9 mouse cellular contexts compared by ENCODE assay signal in the genomic region with DNA sequence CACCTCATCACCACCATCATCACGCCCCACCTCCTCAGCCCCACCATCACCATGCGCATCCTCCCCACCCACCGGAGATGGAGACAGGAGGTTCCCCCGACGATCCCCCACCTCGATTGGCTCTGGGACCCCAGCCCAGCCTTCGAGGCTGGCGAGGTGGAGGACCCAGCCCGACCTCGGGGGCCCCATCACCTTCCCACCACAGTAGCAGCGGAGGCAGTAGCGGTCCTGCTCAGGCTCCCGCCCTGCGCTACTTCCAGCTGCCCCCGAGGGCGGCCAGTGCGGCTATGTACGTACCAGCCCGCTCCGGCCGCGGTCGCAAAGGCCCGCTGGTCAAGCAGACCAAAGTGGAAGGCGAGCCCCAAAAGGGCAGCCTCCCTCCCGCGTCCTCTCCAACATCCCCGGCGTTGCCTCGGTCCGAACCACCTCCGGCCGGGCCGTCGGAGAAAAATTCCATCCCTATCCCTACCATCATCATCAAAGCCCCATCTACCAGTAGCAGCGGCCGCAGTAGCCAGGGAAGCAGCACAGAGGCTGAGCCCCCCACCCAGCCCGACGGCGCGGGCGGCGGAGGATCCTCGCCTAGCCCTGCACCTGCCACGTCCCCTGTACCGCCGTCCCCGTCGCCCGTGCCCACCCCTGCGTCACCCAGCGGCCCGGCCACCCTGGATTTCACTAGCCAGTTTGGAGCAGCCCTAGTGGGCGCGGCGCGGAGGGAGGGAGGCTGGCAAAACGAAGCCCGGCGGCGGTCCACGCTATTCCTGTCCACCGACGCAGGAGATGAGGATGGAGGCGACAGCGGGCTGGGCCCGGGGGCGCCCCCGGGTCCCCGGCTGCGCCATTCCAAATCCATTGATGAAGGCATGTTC. TPM values are rescaled to one million over a fixed set of nuclear protein-coding genes. Genes with fewer than 3 reads are reported as not detected.
DNase-seq lines count a peak whose midpoint lies in the region; ATAC-seq and TF ChIP-seq lines count a peak whose summit lies in the region.
"Had no signal": no experiment of that assay in that cellular context is flagged by ENCODE, and none has a peak within 500 bp of the region (broad histone marks: within the 10 kb centered on the region; RNA-seq: fewer than 3 reads in every experiment).

No protein-coding gene starts in this region.

- no peak overlapping the region for H3K9ac ChIP-seq in heart, embryonic 13.5 days
- 0 out of 2 replicates have a peak overlapping the region, but pooled peaks have one; percentile 4 for H3K9ac ChIP-seq in stomach, embryonic 14.5 days (replicated peaks; ENCODE audit: low read depth, low read length)
- no peak overlapping the region for H3K9ac ChIP-seq in stomach, postnatal 0 days (ENCODE audit: low read length)

- 4% methylated on average over 71 of the region's 71 CpGs for WGBS in heart, embryonic 13.5 days
- 3% methylated on average over 69 of the region's 71 CpGs for WGBS in stomach, embryonic 14.5 days
- 7% methylated on average over 67 of the region's 71 CpGs for WGBS in stomach, postnatal 0 days
- WGBS in limb, embryonic 10.5 days = 4% methylated on average over 71 of the region's 71 CpGs

- TF ChIP-seq CTCF in stomach, postnatal 0 days (IDR thresholded peaks at IDR 0.05; ENCODE audit: low read depth) = no peak

- H3K9me3 ChIP-seq in heart, embryonic 13.5 days = no peaks in the 10 kb centered on the region
- no peaks in the 10 kb centered on the region for H3K9me3 ChIP-seq in stomach, embryonic 14.5 days (ENCODE audit: control insufficient read depth, low read depth, low read length)
- H3K9me3 ChIP-seq in stomach, postnatal 0 days (ENCODE audit: control insufficient read depth, low read length) = no peaks in the 10 kb centered on the region
- no peaks in the 10 kb centered on the region for H3K9me3 ChIP-seq in limb, embryonic 10.5 days (replicated peaks)

- peak overlapping the region; percentile 32 for H3K4me3 ChIP-seq in heart, embryonic 13.5 days
- 0 out of 2 replicates have a peak overlapping the region, but pooled peaks have one; percentile 12 for H3K4me3 ChIP-seq in stomach, embryonic 14.5 days (ENCODE audit: low read depth, low read length)
- H3K4me3 ChIP-seq in stomach, postnatal 0 days (ENCODE audit: low read depth, low read length) = no peak overlapping the region
- peak overlapping the region; percentile 34; the same call in 1 of the 2 replicates for H3K4me3 ChIP-seq in limb, embryonic 10.5 days
- H3K4me3 ChIP-seq: erythroblast, embryonic 14.5 days had no signal

- TF ChIP-seq EP300 in stomach, postnatal 0 days (optimal IDR thresholded peaks at IDR 0.05) = no peak

- H3K27ac ChIP-seq in heart, embryonic 13.5 days (replicated peaks) = no peak overlapping the region
- H3K27ac ChIP-seq in stomach, embryonic 14.5 days (ENCODE audit: low read length) = no peak overlapping the region
- no peak overlapping the region for H3K27ac ChIP-seq in stomach, postnatal 0 days (replicated peaks)
- H3K27ac ChIP-seq in limb, embryonic 10.5 days = no peak overlapping the region

- H3K4me2 ChIP-seq in heart, embryonic 13.5 days = peak overlapping the region; percentile 53
- 0 out of 2 replicates have a peak overlapping the region, but pooled peaks have one; percentile 5 for H3K4me2 ChIP-seq in stomach, embryonic 14.5 days (replicated peaks; ENCODE audit: low read depth, low read length)
- H3K4me2 ChIP-seq in stomach, postnatal 0 days (replicated peaks; ENCODE audit: low read depth) = no peak overlapping the region

- no peak for DNase-seq in heart, adult 8-10 months (ENCODE audit: low spot score)
- no peak for DNase-seq in stomach, postnatal 0 days (ENCODE audit: low spot score)
- peak; percentile 44 for DNase-seq in limb, embryonic 10.5 days (ENCODE audit: low spot score)
- no peak for DNase-seq in embryo, embryonic 11 days
- no peak for DNase-seq in ovary, adult 18-20 months (ENCODE audit: low spot score)
- no peak for DNase-seq in adrenal gland, postnatal 4 days (ENCODE audit: low spot score in 2 of 2)

- peaks cover 100% of the 10 kb centered on the region for H3K27me3 ChIP-seq in heart, embryonic 13.5 days (replicated peaks)
- peaks cover 46% of the 10 kb centered on the region for H3K27me3 ChIP-seq in stomach, embryonic 14.5 days (ENCODE audit: control insufficient read depth, insufficient read depth, low read length)
- peaks cover 30% of the 10 kb centered on the region for H3K27me3 ChIP-seq in stomach, postnatal 0 days (ENCODE audit: control insufficient read depth, insufficient read depth, low read length)
- peaks cover 100% of the 10 kb centered on the region for H3K27me3 ChIP-seq in limb, embryonic 10.5 days (ENCODE audit: low read depth, poor library complexity, severe bottlenecking)

- H3K36me3 ChIP-seq in heart, embryonic 13.5 days = no peaks in the 10 kb centered on the region
- H3K36me3 ChIP-seq in stomach, embryonic 14.5 days (ENCODE audit: control insufficient read depth, insufficient read depth, low read length) = no peaks in the 10 kb centered on the region
- H3K36me3 ChIP-seq in stomach, postnatal 0 days (ENCODE audit: control insufficient read depth, insufficient read depth, low read length) = no peaks in the 10 kb centered on the region
- no peaks in the 10 kb centered on the region for H3K36me3 ChIP-seq in limb, embryonic 10.5 days

- no peak; the same call in 1 of the 2 replicates for ATAC-seq in heart, embryonic 13.5 days (ENCODE audit: extremely low read depth, insufficient number of reproducible peaks, low FRiP score, low TSS enrichment)
- no peak for ATAC-seq in stomach, embryonic 14.5 days (ENCODE audit: insufficient number of reproducible peaks, insufficient read depth, low FRiP score, low read depth)
- ATAC-seq in stomach, postnatal 0 days (ENCODE audit: low FRiP score, low TSS enrichment) = no peak

- H3K4me1 ChIP-seq in heart, embryonic 13.5 days = peaks cover 38% of the 10 kb centered on the region
- peaks cover 24% of the 10 kb centered on the region; the same call in 1 of the 2 replicates for H3K4me1 ChIP-seq in stomach, embryonic 14.5 days (ENCODE audit: control insufficient read depth, insufficient read depth, low read length)
- no peaks in the 10 kb centered on the region for H3K4me1 ChIP-seq in stomach, postnatal 0 days (replicated peaks; ENCODE audit: control insufficient read depth, insufficient read depth)
- peaks cover 46% of the 10 kb centered on the region for H3K4me1 ChIP-seq in limb, embryonic 10.5 days

RNA-seq across cellular contexts. Expression of a gene that starts 31.8 kb away (rescaled TPM):
- polyA plus RNA-seq in heart, embryonic 13.5 days (2015; fragmentation: Nextera tagmentation; extraction: Ambion mirVana) = 0.53 and 0.62 TPM in 2 replicates
- total RNA-seq in heart, adult 8-10 months (2022) = 1 to 10 TPM; 2.4 to 3.7 (median 3.1) TPM
- polyA plus RNA-seq in stomach, embryonic 14.5 days (2014; fragmentation: Nextera tagmentation; extraction: Ambion mirVana) = 1.6 and 2.0 TPM in 2 replicates
- 1.2 and 1.4 TPM in 2 replicates for polyA plus RNA-seq in stomach, postnatal 0 days (2015; fragmentation: Nextera tagmentation; extraction: Ambion mirVana)
- 1.1 and 1.9 TPM in 2 replicates for polyA plus RNA-seq in limb, embryonic 10.5 days (2016; fragmentation: Nextera tagmentation; extraction: Ambion mirVana)
- total RNA-seq in adrenal gland, postnatal 4 days (2021) = 1 to 10 TPM; 3.6 to 4.4 TPM
- polyA plus RNA-seq: erythroblast, embryonic 14.5 days had no signal

RNA-seq across cellular contexts. Expression of a gene that starts 33.5 kb away (rescaled TPM):
- 0.35 and 0.45 TPM in 2 replicates for polyA plus RNA-seq in heart, embryonic 13.5 days (2015; fragmentation: Nextera tagmentation; extraction: Ambion mirVana)
- under 1 TPM in 1 of 4 experiments, not detected in 3; 0.46 TPM for total RNA-seq in heart, adult 8-10 months (2022)
- polyA plus RNA-seq in stomach, embryonic 14.5 days (2014; fragmentation: Nextera tagmentation; extraction: Ambion mirVana) = 1.2 and 1.3 TPM in 2 replicates
- polyA plus RNA-seq in stomach, postnatal 0 days (2015; fragmentation: Nextera tagmentation; extraction: Ambion mirVana) = 0.68 and 0.75 TPM in 2 replicates
- 0.50 and 0.68 TPM in 2 replicates for polyA plus RNA-seq in limb, embryonic 10.5 days (2016; fragmentation: Nextera tagmentation; extraction: Ambion mirVana)
- 1 to 10 TPM; 1.0 to 2.0 TPM for total RNA-seq in adrenal gland, postnatal 4 days (2021)

RNA-seq across cellular contexts. Expression of a gene that starts 42.1 kb away (rescaled TPM):
- polyA plus RNA-seq in heart, embryonic 13.5 days (2015; fragmentation: Nextera tagmentation; extraction: Ambion mirVana) = 0.62 and 0.80 TPM in 2 replicates
- 1 to 10 TPM; 1.8 to 4.7 (median 3.3) TPM for total RNA-seq in heart, adult 8-10 months (2022)
- polyA plus RNA-seq in stomach, embryonic 14.5 days (2014; fragmentation: Nextera tagmentation; extraction: Ambion mirVana) = 4.2 and 4.5 TPM in 2 replicates
- polyA plus RNA-seq in stomach, postnatal 0 days (2015; fragmentation: Nextera tagmentation; extraction: Ambion mirVana) = 0.53 and 0.61 TPM in 2 replicates
- polyA plus RNA-seq in limb, embryonic 10.5 days (2016; fragmentation: Nextera tagmentation; extraction: Ambion mirVana) = 0.31 and 0.40 TPM in 2 replicates
- total RNA-seq in adrenal gland, postnatal 4 days (2021) = 10 to 100 TPM; 12.0 to 16.9 TPM

RNA-seq across cellular contexts. Expression of a gene that starts 45.4 kb away (rescaled TPM):
- polyA plus RNA-seq in heart, embryonic 13.5 days (2015; fragmentation: Nextera tagmentation; extraction: Ambion mirVana) = 0.67 and 0.71 TPM in 2 replicates
- total RNA-seq in heart, adult 8-10 months (2022) = 1 to 10 TPM in 1 of 4 experiments, under 1 TPM in 3; 0.41 to 1.2 (median 0.67) TPM
- polyA plus RNA-seq in stomach, embryonic 14.5 days (2014; fragmentation: Nextera tagmentation; extraction: Ambion mirVana) = 4.2 and 4.9 TPM in 2 replicates
- polyA plus RNA-seq in stomach, postnatal 0 days (2015; fragmentation: Nextera tagmentation; extraction: Ambion mirVana) = 11.1 and 11.4 TPM in 2 replicates
- 1.1 and 1.7 TPM in 2 replicates for polyA plus RNA-seq in limb, embryonic 10.5 days (2016; fragmentation: Nextera tagmentation; extraction: Ambion mirVana)
- 1 to 10 TPM; 6.0 to 7.1 TPM for total RNA-seq in adrenal gland, postnatal 4 days (2021)
